Mouse (Mus musculus): Measurements from ENCODE around the gene Cntnap2. TPM values are rescaled to one million over a fixed set of nuclear protein-coding genes. Genes with fewer than 3 reads are reported as not detected.

The Cntnap2 gene
- polyA plus RNA-seq, 2 experiments = 1.5 to 2.5 TPM

- H3K4me3 ChIP-seq (replicated peaks; ENCODE audit: low read length) = no peak overlapping the region
- H3K36me3 ChIP-seq (ENCODE audit: control insufficient read depth, insufficient read depth, low read length) = no peaks in the 10 kb centered on the region
- H3K27ac ChIP-seq (replicated peaks; ENCODE audit: low read depth, low read length) = no peak overlapping the region
- no peaks in the 10 kb centered on the region for H3K27me3 ChIP-seq (ENCODE audit: control insufficient read depth, insufficient read depth, low read length)
- H3K4me2 ChIP-seq (replicated peaks; ENCODE audit: low read depth, low read length, severe bottlenecking) = no peak overlapping the region
- 48% methylated on average over 4 of the region's 4 CpGs for WGBS
- H3K9me3 ChIP-seq (ENCODE audit: control insufficient read depth, low read length) = no peaks in the 10 kb centered on the region
- no peak for TF ChIP-seq POLR2A (IDR thresholded peaks at IDR 0.05; ENCODE audit: borderline replicate concordance, extremely low read depth, insufficient read depth, insufficient read length)
- peaks cover 18% of the 10 kb centered on the region for H3K4me1 ChIP-seq (ENCODE audit: control insufficient read depth, insufficient read depth, low read length)
- DNase-seq (ENCODE audit: low spot score) (no peak), ATAC-seq (ENCODE audit: low FRiP score, low read depth) (no peak)
- H3K9ac ChIP-seq (ENCODE audit: low read depth, low read length, severe bottlenecking) = no peak overlapping the region
Measured at GRCm38 (mm10) chr6:47256227-47256887, 2197.2 kb downstream of the Cntnap2 start.

- Histone ChIP-seq H3K4me1 (ENCODE audit: control insufficient read depth, insufficient read depth, low read length) (peaks cover 18% of the 10 kb centered on the region), H3K4me2 (replicated peaks; ENCODE audit: low read depth, low read length, severe bottlenecking) (no peak overlapping the region), H3K9me3 (ENCODE audit: control insufficient read depth, low read length) (no peaks in the 10 kb centered on the region), H3K9ac (ENCODE audit: low read depth, low read length, severe bottlenecking) (no peak overlapping the region), H3K36me3 (ENCODE audit: control insufficient read depth, insufficient read depth, low read length) (no peaks in the 10 kb centered on the region), H3K27me3 (ENCODE audit: control insufficient read depth, insufficient read depth, low read length) (no peaks in the 10 kb centered on the region), H3K4me3 (replicated peaks; ENCODE audit: low read length) (no peak overlapping the region), H3K27ac (replicated peaks; ENCODE audit: low read depth, low read length) (no peak overlapping the region; the same call in 1 of the 2 replicates)
- WGBS = 10% methylated on average over 3 of the region's 3 CpGs
- DNase-seq (ENCODE audit: low spot score) (no peak), ATAC-seq (ENCODE audit: low FRiP score, low read depth) (no peak)
- TF ChIP-seq POLR2A (IDR thresholded peaks at IDR 0.05; ENCODE audit: borderline replicate concordance, extremely low read depth, insufficient read depth, insufficient read length) = no peak
Measured at GRCm38 (mm10) chr6:47256918-47257506, 2197.9 kb downstream of the Cntnap2 start.

- no peak for TF ChIP-seq POLR2A (IDR thresholded peaks at IDR 0.05; ENCODE audit: borderline replicate concordance, extremely low read depth, insufficient read depth, insufficient read length)
- DNase-seq (ENCODE audit: low spot score) (no peak), ATAC-seq (ENCODE audit: low FRiP score, low read depth) (peak; percentile 68)
- Histone ChIP-seq H3K9me3 (ENCODE audit: control insufficient read depth, low read length) (no peaks in the 10 kb centered on the region), H3K4me3 (replicated peaks; ENCODE audit: low read length) (no peak overlapping the region), H3K27ac (replicated peaks; ENCODE audit: low read depth, low read length) (no peak overlapping the region), H3K36me3 (ENCODE audit: control insufficient read depth, insufficient read depth, low read length) (no peaks in the 10 kb centered on the region), H3K9ac (ENCODE audit: low read depth, low read length, severe bottlenecking) (no peak overlapping the region), H3K27me3 (ENCODE audit: control insufficient read depth, insufficient read depth, low read length) (no peaks in the 10 kb centered on the region), H3K4me1 (ENCODE audit: control insufficient read depth, insufficient read depth, low read length) (peaks cover 18% of the 10 kb centered on the region), H3K4me2 (replicated peaks; ENCODE audit: low read depth, low read length, severe bottlenecking) (no peak overlapping the region)
- WGBS = 4% methylated on average over 3 of the region's 3 CpGs
Measured at GRCm38 (mm10) chr6:47259626-47260114, 2200.5 kb downstream of the Cntnap2 start.

- H3K27ac ChIP-seq (replicated peaks; ENCODE audit: low read depth, low read length) = no peak overlapping the region
- no peak overlapping the region for H3K4me3 ChIP-seq (replicated peaks; ENCODE audit: low read length)
- H3K27me3 ChIP-seq (ENCODE audit: control insufficient read depth, insufficient read depth, low read length) = no peaks in the 10 kb centered on the region
- DNase-seq (ENCODE audit: low spot score) = no peak
- H3K9me3 ChIP-seq (ENCODE audit: control insufficient read depth, low read length) = no peaks in the 10 kb centered on the region
- H3K36me3 ChIP-seq (ENCODE audit: control insufficient read depth, insufficient read depth, low read length) = no peaks in the 10 kb centered on the region
- H3K4me1 ChIP-seq (ENCODE audit: control insufficient read depth, insufficient read depth, low read length) = no peaks in the 10 kb centered on the region
- no peak for ATAC-seq (ENCODE audit: low FRiP score, low read depth)
- TF ChIP-seq POLR2A (IDR thresholded peaks at IDR 0.05; ENCODE audit: borderline replicate concordance, extremely low read depth, insufficient read depth, insufficient read length) = no peak
- H3K9ac ChIP-seq (ENCODE audit: low read depth, low read length, severe bottlenecking) = no peak overlapping the region
- H3K4me2 ChIP-seq (replicated peaks; ENCODE audit: low read depth, low read length, severe bottlenecking) = no peak overlapping the region
- 52% methylated on average over 3 of the region's 3 CpGs for WGBS
Measured at GRCm38 (mm10) chr6:47267236-47267635, 2208.1 kb downstream of the Cntnap2 start.

- H3K27ac ChIP-seq (replicated peaks; ENCODE audit: low read depth, low read length) = no peak overlapping the region
- H3K9ac ChIP-seq (ENCODE audit: low read depth, low read length, severe bottlenecking) = no peak overlapping the region
- no peak overlapping the region for H3K4me2 ChIP-seq (replicated peaks; ENCODE audit: low read depth, low read length, severe bottlenecking)
- DNase-seq (ENCODE audit: low spot score) = no peak
- no peaks in the 10 kb centered on the region for H3K9me3 ChIP-seq (ENCODE audit: control insufficient read depth, low read length)
- 68% methylated on average over 3 of the region's 3 CpGs for WGBS
- ATAC-seq (ENCODE audit: low FRiP score, low read depth) = no peak
- no peak for TF ChIP-seq POLR2A (IDR thresholded peaks at IDR 0.05; ENCODE audit: borderline replicate concordance, extremely low read depth, insufficient read depth, insufficient read length)
- H3K4me3 ChIP-seq (replicated peaks; ENCODE audit: low read length) = no peak overlapping the region
- H3K27me3 ChIP-seq (ENCODE audit: control insufficient read depth, insufficient read depth, low read length) = no peaks in the 10 kb centered on the region
- H3K4me1 ChIP-seq (ENCODE audit: control insufficient read depth, insufficient read depth, low read length) = peaks cover 4% of the 10 kb centered on the region; the same call in 1 of the 2 replicates
- H3K36me3 ChIP-seq (ENCODE audit: control insufficient read depth, insufficient read depth, low read length) = no peaks in the 10 kb centered on the region
Measured at GRCm38 (mm10) chr6:47269455-47269854, 2210.3 kb downstream of the Cntnap2 start.

Measured in limb, embryonic 14.5 days (tissue).